Mouse (Mus musculus) thymus, adult 2 months (tissue): Measurements from ENCODE around the gene Rnf151. TPM values are rescaled to one million over a fixed set of nuclear protein-coding genes. Genes with fewer than 3 reads are reported as not detected.
"Not testable (repeated sequence)": the region's sequence is repeated elsewhere in the genome, so short reads cannot be mapped to it uniquely, and the experiment has no call there.

Experiments used
- DNase-seq: peaks from one replicate; pipeline ENCODE4 v3.0.0; 2021
- H3K27ac ChIP-seq: fragments of 200-500 bp; 2 replicates; pipeline ENCODE4 v1.5.1; 2012; ENCODE audit warnings: low read length, control low read depth; ENCODE audit not compliant: control insufficient read depth, insufficient read depth
- H3K27me3 ChIP-seq: fragments of 200-500 bp; 2 replicates; pipeline ENCODE4 v1.6.1; 2012; ENCODE audit warnings: mild to moderate bottlenecking, low read length, moderate library complexity, mixed read lengths; ENCODE audit not compliant: control insufficient read depth, insufficient read depth
- H3K36me3 ChIP-seq: fragments of 200-500 bp; 2 replicates; pipeline ENCODE4 v1.6.1; 2012; ENCODE audit warnings: mild to moderate bottlenecking, low read length, moderate library complexity; ENCODE audit not compliant: control insufficient read depth, insufficient read depth
- H3K4me1 ChIP-seq: fragments of 200-500 bp; replicated peaks from 2 replicates; pipeline ENCODE4 v1.6.1; 2012; ENCODE audit warnings: low read length; ENCODE audit not compliant: control insufficient read depth, insufficient read depth
- H3K4me3 ChIP-seq: fragments of 200-500 bp; 2 replicates; pipeline ENCODE4 v1.5.1; 2012; ENCODE audit warnings: mild to moderate bottlenecking, low read length, control low read depth, moderate library complexity; ENCODE audit not compliant: control insufficient read depth, insufficient read depth
- CTCF ChIP-seq: fragments of 200-500 bp; IDR thresholded peaks from 2 replicates; pipeline ENCODE4 v1.5.1; 2012; ENCODE audit warnings: mild to moderate bottlenecking, control low read depth, low read length, moderate library complexity, borderline replicate concordance; ENCODE audit not compliant: control insufficient read depth, poor library complexity, insufficient read depth; ENCODE audit errors: extremely low read depth
- POLR2A ChIP-seq: fragments of 200-500 bp; IDR thresholded peaks from 2 replicates; pipeline ENCODE4 v1.6.1; 2012; ENCODE audit warnings: mild to moderate bottlenecking, low read length, control low read depth, moderate library complexity; ENCODE audit not compliant: control insufficient read depth, poor library complexity, insufficient read depth; ENCODE audit errors: extremely low read depth
- WGBS: fragments of 180-500 bp; shearing (Covaris S2); methylation state at CpG from one replicate; pipeline ENCODE4 v1.1.7; 2018; 5-methylcytosine and 5-hydroxymethylcytosine counted together
- polyA plus RNA-seq: library from polyadenylated mRNA; depleted of rRNA; stranded (reverse); fragments of >200 nt; gene quantifications from 2 replicates; pipeline ENCODE4 v1.2.3, GENCODE M21; 2012; rRNA removed

Rnf151 gene
- polyA plus RNA-seq, 1 experiment, result 0.96 TPM

DNA sequence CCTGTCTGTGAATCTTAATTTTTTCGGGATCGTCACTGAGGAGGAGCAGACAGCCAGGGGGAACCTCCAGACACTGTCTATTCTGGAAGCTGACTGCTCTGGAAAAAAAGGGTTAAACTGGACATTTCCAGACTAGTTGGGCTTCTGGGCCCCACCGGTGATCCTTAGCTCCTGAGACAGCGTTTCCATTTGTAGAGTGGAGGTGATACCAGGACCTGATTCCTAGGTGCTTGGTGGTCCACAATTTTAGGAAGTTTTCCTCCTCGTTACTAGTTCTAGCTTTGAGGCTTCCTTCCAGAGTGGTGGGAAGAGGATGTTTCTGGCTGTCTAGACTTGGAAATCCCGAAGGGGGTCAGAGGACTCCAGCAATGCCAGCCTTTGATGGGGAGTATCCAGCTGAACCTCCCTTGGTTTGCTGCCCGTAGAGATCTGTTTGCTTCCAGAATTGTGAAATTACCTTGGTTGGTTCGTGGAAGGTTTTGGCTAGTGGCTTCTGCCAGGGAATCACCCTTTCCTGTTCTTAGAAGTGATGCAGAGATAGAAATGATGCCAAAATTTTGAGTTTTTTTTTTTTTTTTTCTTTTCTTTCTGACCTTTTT lies 47.5 kb downstream of the Rnf151 start:
- WGBS, result 13% methylated on average over 8 of the region's 8 CpGs

DNA sequence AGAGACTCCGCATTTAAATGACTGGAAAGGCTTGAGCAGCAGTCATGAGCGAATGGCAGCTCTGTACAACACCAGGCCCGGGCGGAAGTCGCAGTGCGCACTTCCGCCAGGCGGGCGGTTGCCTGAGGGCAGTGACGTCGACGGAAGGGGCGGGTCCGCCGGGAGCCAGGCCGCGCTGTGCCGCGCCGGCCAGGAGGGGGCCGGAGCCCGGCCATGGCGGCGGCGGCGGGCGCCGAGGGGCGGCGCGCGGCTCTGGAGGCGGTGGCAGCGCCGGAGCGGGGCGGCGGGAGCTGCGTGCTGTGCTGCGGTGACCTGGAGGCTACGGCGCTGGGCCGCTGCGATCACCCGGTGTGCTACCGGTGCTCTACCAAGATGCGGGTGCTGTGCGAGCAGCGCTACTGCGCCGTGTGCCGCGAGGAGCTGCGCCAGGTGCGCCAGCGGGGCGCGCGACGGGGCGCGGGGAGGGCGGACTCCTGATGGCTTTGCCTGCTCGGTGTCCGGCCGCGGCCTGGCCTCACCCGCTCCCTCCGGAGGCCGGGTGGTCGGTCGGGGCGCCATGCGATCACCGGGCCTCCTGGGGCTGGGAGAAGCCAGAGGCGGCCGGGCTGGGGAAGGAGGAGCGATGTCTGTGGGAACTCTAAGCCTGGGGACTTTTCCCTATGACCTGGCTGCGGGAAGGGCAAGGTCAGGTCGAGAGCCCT lies 48.2 kb downstream of the Rnf151 start, which contains the start of gene Zfp598:
Gene Zfp598, plus strand, starts transcription at position 143 of the 701 bp plus-strand sequence.
- no peaks in the 10 kb centered on the region for H3K27me3 ChIP-seq
- peak; percentile 95 for DNase-seq
- H3K4me1 ChIP-seq, result peaks cover 20% of the 10 kb centered on the region
- peak within 1 kb of the TSS; percentile 77 for H3K4me3 ChIP-seq
- peak within 1 kb of the TSS; percentile 9; the same call in 1 of the 2 replicates for H3K27ac ChIP-seq
- under 1% methylated on average over 74 of the region's 80 CpGs for WGBS
- TF ChIP-seq CTCF (peak; percentile 77), POLR2A (peak; percentile 96)
- no peaks in the 10 kb centered on the region for H3K36me3 ChIP-seq

More for the DNA sequence above, 47.5 kb downstream of the Rnf151 start:
- H3K27me3 ChIP-seq, result no peaks in the 10 kb centered on the region
- peak overlapping the region; percentile 77 for H3K4me3 ChIP-seq
- H3K36me3 ChIP-seq, result no peaks in the 10 kb centered on the region
- DNase-seq, result no peak
- TF ChIP-seq CTCF (no peak), POLR2A (no peak)
- H3K4me1 ChIP-seq, result peaks cover 20% of the 10 kb centered on the region
- H3K27ac ChIP-seq, result no peak overlapping the region

DNA sequence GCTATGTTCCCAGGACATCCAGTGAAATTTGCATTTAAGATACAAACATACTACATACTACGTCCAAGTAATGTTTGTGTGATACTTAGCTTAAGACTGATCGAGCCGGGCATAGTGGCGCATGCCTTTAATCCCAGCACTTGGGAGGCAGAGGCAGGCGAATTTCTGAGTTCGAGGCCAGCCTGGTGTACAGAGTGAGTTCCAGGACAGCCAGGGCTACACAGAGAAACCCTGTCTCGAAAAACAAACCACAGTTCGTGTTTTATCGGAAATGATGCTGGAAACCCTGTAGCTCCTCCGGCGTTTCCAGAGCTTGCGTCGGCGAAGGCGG lies 48.7 kb downstream of the Rnf151 start:
- H3K27me3 ChIP-seq, DNase-seq, H3K36me3 ChIP-seq: not testable (repeated sequence)
- WGBS, result 10% methylated on average over 15 of the region's 15 CpGs
- H3K4me3 ChIP-seq, result peak overlapping the region; percentile 42
- H3K27ac ChIP-seq, result peak overlapping the region; percentile 9; the same call in 1 of the 2 replicates
- H3K4me1 ChIP-seq, result peaks cover 20% of the 10 kb centered on the region

DNA sequence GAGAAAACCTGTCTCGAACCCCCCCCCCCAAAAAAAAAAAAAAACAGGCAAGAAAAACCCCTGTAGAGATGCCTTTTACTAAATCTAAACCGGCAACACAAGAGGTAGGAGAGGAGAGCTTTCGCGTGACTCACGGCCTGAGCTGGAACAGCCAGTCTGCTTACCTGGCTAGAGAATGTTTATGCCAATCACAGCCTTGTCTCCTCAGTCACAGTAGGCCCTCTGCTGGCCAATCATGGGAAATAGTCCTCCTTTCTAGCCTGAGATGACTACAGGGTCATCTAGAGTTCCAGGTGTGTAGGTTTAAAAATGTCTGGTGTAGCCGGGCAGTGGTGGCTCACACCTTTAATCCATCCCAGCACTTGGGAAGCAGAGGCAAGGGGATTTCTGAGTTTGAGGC lies 50.4 kb downstream of the Rnf151 start:
- Histone ChIP-seq H3K27me3 (no peaks in the 10 kb centered on the region), H3K27ac (no peak overlapping the region), H3K36me3 (no peaks in the 10 kb centered on the region), H3K4me1 (peaks cover 20% of the 10 kb centered on the region), H3K4me3 (no peak overlapping the region)
- DNase-seq, result peak; percentile 62
- no peak for TF ChIP-seq CTCF
- no peak for TF ChIP-seq POLR2A
- WGBS, result 26% methylated on average over 6 of the region's 6 CpGs

DNA sequence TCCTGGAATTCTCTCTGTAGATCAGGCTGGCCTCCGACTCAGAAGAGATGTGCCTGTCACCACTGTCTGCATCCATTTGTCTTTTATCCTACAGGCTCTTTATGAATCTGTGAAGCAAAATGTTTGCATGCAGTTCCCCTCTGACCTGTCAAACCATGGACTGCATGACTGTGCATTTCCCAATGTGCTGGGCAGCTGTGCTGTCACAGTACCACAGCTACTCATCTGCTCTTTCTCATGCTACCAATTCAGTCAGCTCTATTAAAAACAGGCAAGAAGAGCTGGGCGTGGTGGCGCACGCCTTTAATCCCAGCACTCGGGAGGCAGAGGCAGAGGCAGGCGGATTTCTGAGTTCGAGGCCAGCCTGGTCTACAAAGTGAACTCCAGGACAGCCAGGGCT lies 50.9 kb downstream of the Rnf151 start:
- not testable (repeated sequence) for H3K4me3 ChIP-seq, H3K27me3 ChIP-seq, DNase-seq, H3K36me3 ChIP-seq, H3K27ac ChIP-seq
- WGBS, result 78% methylated on average over 7 of the region's 7 CpGs
- H3K4me1 ChIP-seq, result peaks cover 17% of the 10 kb centered on the region

Other genes starting within 250 kb of the Rnf151 start
- 166 and 188 TPM in 2 replicates for gene E4f1, start 247.8 kb downstream of the Rnf151 start, polyA plus RNA-seq
- 58.8 and 65.4 TPM in 2 replicates for gene Pgp, start 247.7 kb downstream of the Rnf151 start, polyA plus RNA-seq
- 0.57 and 0.97 TPM in 2 replicates for gene Bricd5, start 244.2 kb downstream of the Rnf151 start, polyA plus RNA-seq
- gene Mlst8, start 239.0 kb downstream of the Rnf151 start, polyA plus RNA-seq, result 78.9 and 84.5 TPM in 2 replicates
- 0.15 and 0.20 TPM in 2 replicates for gene Caskin1, start 229.5 kb downstream of the Rnf151 start, polyA plus RNA-seq
- gene Traf7, start 190.1 kb downstream of the Rnf151 start, polyA plus RNA-seq, result 339 and 362 TPM in 2 replicates
- gene Rab26, start 183.9 kb downstream of the Rnf151 start, polyA plus RNA-seq, result 1.6 and 1.9 TPM in 2 replicates
- 85.0 and 92.8 TPM in 2 replicates for gene Pkd1, start 168.2 kb downstream of the Rnf151 start, polyA plus RNA-seq
- gene Tsc2, start 85.4 kb downstream of the Rnf151 start, polyA plus RNA-seq, result 163 and 173 TPM in 2 replicates
- 9.7 and 9.8 TPM in 2 replicates for gene Nthl1, start 85.4 kb downstream of the Rnf151 start, polyA plus RNA-seq
- 13.5 and 19.6 TPM in 2 replicates for gene Slc9a3r2, start 67.7 kb downstream of the Rnf151 start, polyA plus RNA-seq
- gene Npw, start 59.6 kb downstream of the Rnf151 start, polyA plus RNA-seq, result 0.35 and 0.64 TPM in 2 replicates
- gene Zfp598, start 48.4 kb downstream of the Rnf151 start, polyA plus RNA-seq, result 118 and 123 TPM in 2 replicates
- gene Syngr3, start 28.1 kb downstream of the Rnf151 start, polyA plus RNA-seq, result 0.29 and 0.32 TPM in 2 replicates
- 24.3 and 33.3 TPM in 2 replicates for gene Gfer, start 21.9 kb downstream of the Rnf151 start, polyA plus RNA-seq
- 10.5 and 10.8 TPM in 2 replicates for gene Noxo1, start 21.8 kb downstream of the Rnf151 start, polyA plus RNA-seq
- 109 and 120 TPM in 2 replicates for gene Tbl3, start 10.4 kb downstream of the Rnf151 start, polyA plus RNA-seq
- 3,358 and 3,484 TPM in 2 replicates for gene Rps2, start 53 bp upstream of the Rnf151 start, polyA plus RNA-seq
- gene Ndufb10, start 6.4 kb upstream of the Rnf151 start, polyA plus RNA-seq, result 237 and 291 TPM in 2 replicates
- gene Rpl3l, start 9.8 kb upstream of the Rnf151 start, polyA plus RNA-seq, result 0.20 and 7.2 TPM in 2 replicates
- 90.7 and 91.5 TPM in 2 replicates for gene Msrb1, start 18.6 kb upstream of the Rnf151 start, polyA plus RNA-seq
- gene Hs3st6, start 34.9 kb upstream of the Rnf151 start, polyA plus RNA-seq, result 15.5 and 15.6 TPM in 2 replicates
- gene Meiob, start 86.2 kb upstream of the Rnf151 start, polyA plus RNA-seq, result not detected in 2 replicates
- 153 and 157 TPM in 2 replicates for gene Hagh, start 122.1 kb upstream of the Rnf151 start, polyA plus RNA-seq
- 6.9 and 7.8 TPM in 2 replicates for gene Fahd1, start 132.3 kb upstream of the Rnf151 start, polyA plus RNA-seq
- gene Igfals, start 147.9 kb upstream of the Rnf151 start, polyA plus RNA-seq, result 8.4 and 9.0 TPM in 2 replicates
- gene Nubp2, start 168.3 kb upstream of the Rnf151 start, polyA plus RNA-seq, result 88.8 and 96.1 TPM in 2 replicates
- 274 and 285 TPM in 2 replicates for gene Spsb3, start 168.6 kb upstream of the Rnf151 start, polyA plus RNA-seq
- 48.2 and 55.3 TPM in 2 replicates for gene Eme2, start 177.0 kb upstream of the Rnf151 start, polyA plus RNA-seq
- 146 and 152 TPM in 2 replicates for gene Mrps34, start 177.1 kb upstream of the Rnf151 start, polyA plus RNA-seq
- 63.3 and 76.7 TPM in 2 replicates for gene Nme3, start 178.4 kb upstream of the Rnf151 start, polyA plus RNA-seq
- 255 and 272 TPM in 2 replicates for gene Mapk8ip3, start 218.9 kb upstream of the Rnf151 start, polyA plus RNA-seq
- gene Jpt2, start 242.6 kb upstream of the Rnf151 start, polyA plus RNA-seq, result 13.5 and 15.0 TPM in 2 replicates